In genomic region chr8:110619919-110620318, GRCm38 (mm10) we compare ENCODE assay signal across 9 mouse cellular contexts. TPM values are rescaled to one million over a fixed set of nuclear protein-coding genes. Genes with fewer than 3 reads are reported as not detected.
DNase-seq lines count a peak whose midpoint lies in the region; ATAC-seq and TF ChIP-seq lines count a peak whose summit lies in the region.
"Had no signal": no experiment of that assay in that cellular context is flagged by ENCODE, and none has a peak within 500 bp of the region (broad histone marks: within the 10 kb centered on the region; RNA-seq: fewer than 3 reads in every experiment).

No protein-coding gene starts in this region.

- TF ChIP-seq EP300 in liver, embryonic 14.5 days (IDR thresholded peaks at IDR 0.05; ENCODE audit: low read depth) = no peak

- intact Hi-C loops in left cerebral cortex, postnatal 10 days (cut with DNase I) = no loop called here

- H3K27ac ChIP-seq in heart, embryonic 11.5 days (ENCODE audit: low read depth, low read length) = no peak overlapping the region
- H3K27ac ChIP-seq in forebrain, embryonic 13.5 days = no peak overlapping the region
- H3K27ac ChIP-seq in liver, embryonic 14.5 days = no peak overlapping the region

- DNase-seq in heart, adult 8-10 months (ENCODE audit: low spot score) = no peak
- peak; percentile 24 for DNase-seq in CD4-positive helper T cell, adult 2 months (ENCODE audit: low read depth, low spot score)
- no peak for DNase-seq in liver, embryonic 14.5 days (ENCODE audit: low read depth in 3 of 3, low spot score in 3 of 3)
- DNase-seq in left cerebral cortex, adult 8-10 months (ENCODE audit: low spot score in 2 of 2) = no peak
- DNase-seq in right cerebral cortex, postnatal 4 days = no peak
- DNase-seq in left cerebral cortex, postnatal 10 days (ENCODE audit: extremely low spot score in 1 of 2, low spot score in 2 of 2) = no peak

- H3K27me3 ChIP-seq in heart, embryonic 11.5 days (ENCODE audit: control insufficient read depth, insufficient read depth, low read length) = no peaks in the 10 kb centered on the region
- H3K27me3 ChIP-seq in forebrain, embryonic 13.5 days = peaks cover 9% of the 10 kb centered on the region; the same call in 1 of the 2 replicates
- no peaks in the 10 kb centered on the region for H3K27me3 ChIP-seq in liver, embryonic 14.5 days (ENCODE audit: control insufficient read depth, insufficient read depth, low read length)

- no peak for TF ChIP-seq CTCF in liver, embryonic 14.5 days (IDR thresholded peaks at IDR 0.05; ENCODE audit: low read depth)

- 83% methylated on average over 5 of the region's 5 CpGs for WGBS in heart, embryonic 11.5 days (ENCODE audit: insufficient replicate concordance)
- WGBS in forebrain, embryonic 13.5 days = 94% methylated on average over 5 of the region's 5 CpGs
- 80% methylated on average over 5 of the region's 5 CpGs for WGBS in liver, embryonic 14.5 days (ENCODE audit: insufficient replicate concordance)

- no peaks in the 10 kb centered on the region for H3K36me3 ChIP-seq in heart, embryonic 11.5 days (ENCODE audit: control insufficient read depth, insufficient read depth, low read length)
- H3K36me3 ChIP-seq in forebrain, embryonic 13.5 days (ENCODE audit: poor library complexity, severe bottlenecking) = no peaks in the 10 kb centered on the region
- no peaks in the 10 kb centered on the region for H3K36me3 ChIP-seq in liver, embryonic 14.5 days (replicated peaks; ENCODE audit: control insufficient read depth, insufficient read depth, low read depth)

- peaks cover 8% of the 10 kb centered on the region for H3K4me1 ChIP-seq in heart, embryonic 11.5 days (ENCODE audit: control insufficient read depth, insufficient read depth, low read length)
- H3K4me1 ChIP-seq in forebrain, embryonic 13.5 days = peaks cover 24% of the 10 kb centered on the region
- peaks cover 8 to 13% of the 10 kb centered on the region in 2 experiments for H3K4me1 ChIP-seq in liver, embryonic 14.5 days (replicated peaks; ENCODE audit: control insufficient read depth in 2 of 2, insufficient read depth in 2 of 2, low read length in 1 of 2)

- ATAC-seq in heart, embryonic 11.5 days (replicated peaks; ENCODE audit: insufficient number of reproducible peaks, low FRiP score, low TSS enrichment) = no peak
- ATAC-seq in forebrain, embryonic 13.5 days = no peak
- no peak for ATAC-seq in liver, embryonic 14.5 days (ENCODE audit: insufficient read depth)
- ATAC-seq: Patski had no signal

- peak overlapping the region; percentile 88 for H3K4me2 ChIP-seq in heart, embryonic 11.5 days
- H3K4me2 ChIP-seq in forebrain, embryonic 13.5 days = peak overlapping the region; percentile 76
- H3K4me2 ChIP-seq in liver, embryonic 14.5 days (ENCODE audit: low read depth) = peak overlapping the region; percentile 77

- H3K9ac ChIP-seq in heart, embryonic 11.5 days (ENCODE audit: low read depth, low read length) = no peak overlapping the region
- no peak overlapping the region; the same call in 1 of the 2 replicates for H3K9ac ChIP-seq in forebrain, embryonic 13.5 days
- no peak overlapping the region for H3K9ac ChIP-seq in liver, embryonic 14.5 days (replicated peaks)

- no peaks in the 10 kb centered on the region for H3K9me3 ChIP-seq in heart, embryonic 11.5 days (replicated peaks; ENCODE audit: control insufficient read depth, low read length)
- H3K9me3 ChIP-seq in forebrain, embryonic 13.5 days (replicated peaks) = no peaks in the 10 kb centered on the region
- H3K9me3 ChIP-seq in liver, embryonic 14.5 days (ENCODE audit: control insufficient read depth, low read length) = no peaks in the 10 kb centered on the region

- no peak overlapping the region; the same call in 1 of the 2 replicates for H3K4me3 ChIP-seq in heart, embryonic 11.5 days (ENCODE audit: low read depth, low read length)
- H3K4me3 ChIP-seq in forebrain, embryonic 13.5 days = peak overlapping the region; percentile 97; the same call in 1 of the 2 replicates
- H3K4me3 ChIP-seq in liver, embryonic 14.5 days (ENCODE audit: insufficient read depth in 1 of 2, low read depth in 2 of 2, low read length in 2 of 2) = peak overlapping the region in 1 of 2 experiments; percentile 87; a peak in 2 of 4 replicates

RNA-seq across cellular contexts. Expression of gene Vac14, which starts 1.5 kb away (rescaled TPM):
- polyA plus RNA-seq in heart, embryonic 11.5 days (2014; fragmentation: Nextera tagmentation; extraction: Ambion mirVana) = 21.6 and 22.7 TPM in 2 replicates
- 10 to 100 TPM; 14.0 to 18.3 (median 16.3) TPM for total RNA-seq in heart, adult 8-10 months (2022)
- 20.3 and 24.4 TPM in 2 replicates for polyA plus RNA-seq in forebrain, embryonic 13.5 days (2015; fragmentation: Nextera tagmentation; extraction: Ambion mirVana)
- 13.4 and 14.8 TPM in 2 replicates for polyA plus RNA-seq in liver, embryonic 14.5 days (2012; rRNA removed)
- 11.2 and 14.6 TPM in 2 replicates for polyA plus RNA-seq in liver, embryonic 14.5 days (2014; fragmentation: Nextera tagmentation; extraction: Ambion mirVana)
- 10 to 100 TPM; 29.2 to 30.7 (median 30.4) TPM for total RNA-seq in left cerebral cortex, adult 8-10 months (2022)
- total RNA-seq in left cerebral cortex, postnatal 10 days (2021) = 10 to 100 TPM; 30.5 to 32.5 TPM
